Mouse (Mus musculus): ENCODE data around the gene Vps37c. TPM values are rescaled to one million over a fixed set of nuclear protein-coding genes. Genes with fewer than 3 reads are reported as not detected.
A peak's percentile ranks its signal among the peaks of the same experiment; 100 is the strongest.

Gene Vps37c
- polyA plus RNA-seq, 1 experiment from 2014 or later = 31.8 TPM

DNA sequence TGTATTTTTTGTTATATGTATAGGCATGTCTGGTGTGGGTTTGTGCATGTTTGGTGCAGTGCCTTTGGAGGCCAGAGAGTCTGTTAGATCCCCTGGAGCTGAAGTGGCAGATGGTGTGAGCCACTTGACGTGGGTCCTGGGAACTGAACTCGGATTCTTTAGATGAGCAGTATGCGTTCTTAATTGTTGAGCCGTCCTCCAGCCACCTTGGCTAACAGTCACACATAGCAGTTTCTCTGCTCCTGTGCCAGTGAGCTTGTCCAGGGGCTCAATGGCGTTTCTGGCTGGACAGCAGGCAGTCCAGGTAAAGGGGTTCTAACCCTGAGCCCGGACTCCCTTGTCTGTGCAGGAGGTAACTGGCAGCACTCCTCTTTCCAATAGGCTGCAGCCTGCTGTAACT lies 20.4 kb downstream of the Vps37c start:
- peaks cover 30% of the 10 kb centered on the region for H3K36me3 ChIP-seq (replicated peaks)
- H3K4me1 ChIP-seq = peaks cover 27% of the 10 kb centered on the region
- H3K9me3 ChIP-seq = no peaks in the 10 kb centered on the region
- H3K4me3 ChIP-seq = no peak overlapping the region
- 53% methylated on average over 6 of the region's 6 CpGs for WGBS
- no peak for ATAC-seq (replicated peaks)
- no peak overlapping the region for H3K4me2 ChIP-seq
- no peaks in the 10 kb centered on the region for H3K27me3 ChIP-seq (replicated peaks)
- peak overlapping the region; percentile 80; the same call in 1 of the 2 replicates for H3K27ac ChIP-seq
- peak overlapping the region; percentile 12; the same call in 1 of the 2 replicates for H3K9ac ChIP-seq

DNA sequence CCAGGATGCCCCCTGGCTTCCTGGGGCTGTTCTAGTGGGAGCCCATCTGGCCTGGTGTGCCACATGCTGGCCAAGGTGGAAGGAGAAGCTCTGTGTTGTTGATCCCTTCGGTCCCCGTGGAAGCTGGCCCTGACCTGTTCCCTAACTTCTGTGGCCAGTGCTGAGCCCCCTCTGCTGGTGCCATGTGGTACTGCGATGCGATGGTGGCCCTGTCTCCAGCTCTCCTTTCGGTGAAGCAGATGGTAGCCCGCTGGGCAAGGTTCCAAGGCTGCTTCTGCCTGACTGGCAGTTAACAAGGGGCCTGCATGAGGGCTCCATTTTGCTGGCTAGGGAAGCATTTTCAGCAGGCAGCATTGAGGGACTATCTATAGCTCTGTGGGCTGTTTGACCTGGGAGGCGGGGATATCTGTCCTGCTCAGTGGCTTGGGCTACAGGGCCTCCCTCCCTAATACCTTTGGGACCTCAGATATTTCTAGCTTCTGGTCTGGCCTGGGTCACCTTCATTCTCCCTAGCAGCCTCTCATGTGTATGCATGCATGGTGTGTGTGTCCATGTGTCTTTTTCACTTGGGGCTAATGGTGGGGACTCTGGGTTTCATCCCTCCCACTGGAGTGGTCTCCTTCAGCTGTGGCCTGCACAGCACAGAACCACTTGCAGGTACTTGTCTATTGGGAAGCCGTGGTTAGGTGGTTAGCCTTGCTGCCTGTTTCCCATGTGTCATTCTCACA lies 21.0 kb downstream of the Vps37c start:
- H3K9me3 ChIP-seq = no peaks in the 10 kb centered on the region
- peak overlapping the region; percentile 12; the same call in 1 of the 2 replicates for H3K9ac ChIP-seq
- no peak overlapping the region for H3K4me2 ChIP-seq
- peaks cover 27% of the 10 kb centered on the region for H3K4me1 ChIP-seq
- peaks cover 30% of the 10 kb centered on the region for H3K36me3 ChIP-seq (replicated peaks)
- WGBS = 14% methylated on average over 8 of the region's 8 CpGs
- peak; percentile 76 for ATAC-seq (replicated peaks)
- H3K27ac ChIP-seq = peak overlapping the region; percentile 80
- no peak overlapping the region for H3K4me3 ChIP-seq
- no peaks in the 10 kb centered on the region for H3K27me3 ChIP-seq (replicated peaks)

DNA sequence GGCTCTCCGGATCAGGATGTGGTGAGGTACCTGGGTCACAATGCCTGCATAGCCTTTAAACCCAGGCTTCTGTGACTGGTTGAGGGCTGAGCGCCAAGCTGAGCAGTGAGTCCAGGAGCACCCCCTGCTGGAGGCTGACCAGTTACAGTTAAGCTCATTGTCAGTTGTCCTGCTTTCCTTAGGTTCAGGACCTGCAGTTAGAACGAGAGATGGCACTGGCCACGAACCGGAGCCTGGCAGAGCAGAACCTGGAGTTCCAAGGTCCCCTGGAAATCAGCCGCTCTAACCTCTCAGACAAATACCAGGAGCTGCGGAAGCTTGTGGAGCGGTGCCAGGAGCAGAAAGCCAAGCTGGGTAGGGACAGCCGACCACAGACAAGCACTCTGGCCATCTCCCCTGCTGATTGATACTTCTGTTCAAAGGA lies 21.6 kb downstream of the Vps37c start:
- Histone ChIP-seq H3K36me3 (replicated peaks) (peaks cover 30% of the 10 kb centered on the region), H3K27me3 (replicated peaks) (no peaks in the 10 kb centered on the region), H3K9ac (no peak overlapping the region), H3K4me3 (no peak overlapping the region), H3K9me3 (no peaks in the 10 kb centered on the region), H3K4me1 (peaks cover 24% of the 10 kb centered on the region), H3K4me2 (no peak overlapping the region), H3K27ac (peak overlapping the region; percentile 80)
- 62% methylated on average over 9 of the region's 9 CpGs for WGBS
- peak; percentile 38; the same call in 1 of the 2 replicates for ATAC-seq (replicated peaks)

- Histone ChIP-seq H3K4me1 (peaks cover 20% of the 10 kb centered on the region), H3K9me3 (no peaks in the 10 kb centered on the region), H3K4me2 (no peak overlapping the region), H3K27me3 (replicated peaks) (no peaks in the 10 kb centered on the region), H3K9ac (no peak overlapping the region; the same call in 1 of the 2 replicates), H3K27ac (peak overlapping the region; percentile 80; the same call in 1 of the 2 replicates), H3K4me3 (no peak overlapping the region), H3K36me3 (replicated peaks) (peaks cover 30% of the 10 kb centered on the region)
- no peak for ATAC-seq (replicated peaks)
- 90% methylated on average over 4 of the region's 4 CpGs for WGBS
Measured at GRCm38 (mm10) chr19:10710751-10711150, 22.2 kb downstream of the Vps37c start.

- Histone ChIP-seq H3K4me1 (peaks cover 20% of the 10 kb centered on the region), H3K27me3 (replicated peaks) (no peaks in the 10 kb centered on the region), H3K36me3 (replicated peaks) (peaks cover 30% of the 10 kb centered on the region), H3K9ac (no peak overlapping the region), H3K4me2 (no peak overlapping the region), H3K4me3 (no peak overlapping the region), H3K9me3 (no peaks in the 10 kb centered on the region), H3K27ac (no peak overlapping the region)
- 93% methylated on average over 7 of the region's 7 CpGs for WGBS
- no peak for ATAC-seq (replicated peaks)
Measured at GRCm38 (mm10) chr19:10712194-10712593, 23.7 kb downstream of the Vps37c start.

DNA sequence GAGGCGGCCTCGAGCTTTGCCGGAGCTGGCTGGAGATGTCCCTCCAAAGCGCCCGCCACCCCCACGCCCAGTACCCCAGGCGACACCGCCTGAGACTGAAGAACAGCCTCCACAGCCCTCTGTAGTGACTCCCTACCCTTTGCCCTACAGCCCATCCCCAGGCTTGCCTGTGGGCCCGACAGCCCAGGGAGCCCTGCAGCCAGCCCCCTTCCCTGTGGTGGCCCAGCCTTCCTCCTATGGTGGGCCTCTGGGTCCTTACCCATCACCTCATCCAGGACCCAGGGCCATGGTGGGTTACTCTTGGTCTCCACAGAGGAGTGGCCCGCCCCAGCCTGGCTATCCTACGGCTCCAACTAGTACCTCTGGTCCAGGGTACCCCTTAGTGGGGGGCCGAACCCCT lies 24.1 kb downstream of the Vps37c start:
- whole genome bisulfite sequencing = 99% methylated on average over 12 of the region's 12 CpGs
- no peak for ATAC-seq (replicated peaks)
- Histone ChIP-seq H3K4me1 (peaks cover 20% of the 10 kb centered on the region), H3K4me2 (no peak overlapping the region), H3K27me3 (replicated peaks) (no peaks in the 10 kb centered on the region), H3K4me3 (no peak overlapping the region), H3K36me3 (replicated peaks) (peaks cover 30% of the 10 kb centered on the region), H3K27ac (no peak overlapping the region), H3K9ac (no peak overlapping the region), H3K9me3 (no peaks in the 10 kb centered on the region)

DNA sequence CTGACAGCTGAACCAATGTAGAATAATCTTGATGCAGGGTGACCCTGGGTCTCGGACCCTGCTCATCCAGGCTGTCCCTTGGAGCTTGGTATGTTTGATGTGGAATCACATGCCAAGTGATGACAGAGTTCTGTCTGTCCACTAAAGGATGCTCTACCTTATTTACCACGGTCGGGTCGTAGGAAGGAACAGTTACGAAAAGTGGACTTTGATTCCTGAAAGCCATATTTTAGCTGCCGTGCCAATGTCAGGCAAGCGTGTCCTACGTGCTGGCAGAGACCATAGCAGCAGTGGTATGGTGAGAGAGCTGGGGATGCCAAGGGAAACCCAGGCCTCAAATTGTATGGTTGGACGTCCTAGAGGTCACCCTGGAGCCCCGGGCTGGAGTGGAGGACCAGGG lies 25.0 kb downstream of the Vps37c start:
- H3K4me2 ChIP-seq = no peak overlapping the region
- no peak overlapping the region for H3K9ac ChIP-seq
- peaks cover 30% of the 10 kb centered on the region for H3K36me3 ChIP-seq (replicated peaks)
- ATAC-seq (replicated peaks) = no peak
- H3K27me3 ChIP-seq (replicated peaks) = no peaks in the 10 kb centered on the region
- 95% methylated on average over 10 of the region's 10 CpGs for WGBS
- no peak overlapping the region for H3K4me3 ChIP-seq
- no peak overlapping the region for H3K27ac ChIP-seq
- H3K4me1 ChIP-seq = peaks cover 20% of the 10 kb centered on the region
- H3K9me3 ChIP-seq = no peaks in the 10 kb centered on the region

GRCm38 (mm10) chr19:10714168-10714567 lies 25.6 kb downstream of the Vps37c start:
- H3K4me2 ChIP-seq = no peak overlapping the region
- H3K27ac ChIP-seq = 0 out of 2 replicates have a peak overlapping the region, but pooled peaks have one; percentile 40
- H3K4me1 ChIP-seq = peaks cover 16% of the 10 kb centered on the region
- H3K9me3 ChIP-seq = no peaks in the 10 kb centered on the region
- H3K9ac ChIP-seq = no peak overlapping the region
- H3K27me3 ChIP-seq (replicated peaks) = no peaks in the 10 kb centered on the region
- ATAC-seq (replicated peaks) = no peak
- 84% methylated on average over 6 of the region's 6 CpGs for WGBS
- peaks cover 30% of the 10 kb centered on the region for H3K36me3 ChIP-seq (replicated peaks)
- no peak overlapping the region for H3K4me3 ChIP-seq

- Histone ChIP-seq H3K4me2 (no peak overlapping the region), H3K27me3 (replicated peaks) (no peaks in the 10 kb centered on the region), H3K4me1 (peaks cover 15% of the 10 kb centered on the region), H3K9ac (no peak overlapping the region), H3K27ac (peak overlapping the region; percentile 40; the same call in 1 of the 2 replicates), H3K9me3 (no peaks in the 10 kb centered on the region), H3K4me3 (no peak overlapping the region), H3K36me3 (replicated peaks) (peaks cover 30% of the 10 kb centered on the region)
- WGBS = 41% methylated on average over 4 of the region's 4 CpGs
- peak; percentile 38; the same call in 1 of the 2 replicates for ATAC-seq (replicated peaks)
Measured at GRCm38 (mm10) chr19:10714682-10715475, 26.3 kb downstream of the Vps37c start.

GRCm38 (mm10) chr19:10715476-10715875 lies 26.9 kb downstream of the Vps37c start:
- Histone ChIP-seq H3K9ac (no peak overlapping the region), H3K27ac (peak overlapping the region; percentile 31; the same call in 1 of the 2 replicates), H3K4me1 (peaks cover 16% of the 10 kb centered on the region), H3K9me3 (no peaks in the 10 kb centered on the region), H3K27me3 (replicated peaks) (no peaks in the 10 kb centered on the region), H3K4me2 (no peak overlapping the region), H3K36me3 (replicated peaks) (peaks cover 30% of the 10 kb centered on the region), H3K4me3 (no peak overlapping the region)
- WGBS = 89% methylated on average over 6 of the region's 6 CpGs
- ATAC-seq (replicated peaks) = no peak

DNA sequence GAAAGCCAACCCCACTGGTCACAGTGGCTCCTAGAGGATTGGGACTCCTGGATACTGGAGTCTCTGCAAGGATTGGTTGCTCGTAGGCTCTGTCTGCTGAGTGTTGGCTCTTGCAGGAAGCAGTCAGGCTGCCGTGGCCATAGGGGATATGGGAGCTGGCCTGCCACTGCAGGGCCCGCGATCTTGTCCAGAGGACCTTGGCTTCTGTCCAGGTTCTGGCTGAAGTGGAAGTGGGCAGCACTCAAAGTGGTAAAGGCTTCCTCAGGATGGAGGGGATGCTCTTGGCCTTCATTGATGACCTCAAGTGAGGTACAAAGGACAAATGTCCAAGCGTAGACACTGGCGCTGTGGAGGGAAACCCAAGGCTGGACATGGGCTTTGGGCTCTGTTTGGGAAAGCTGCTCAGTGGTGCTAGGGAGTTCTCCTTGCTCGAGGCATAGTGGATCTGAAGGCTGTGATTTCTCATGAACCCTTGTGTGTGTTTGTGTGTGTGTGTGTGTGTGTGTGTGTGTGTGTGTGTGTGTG lies 29.8 kb downstream of the Vps37c start:
- H3K27me3 ChIP-seq (replicated peaks) = no peaks in the 10 kb centered on the region
- no peak overlapping the region for H3K4me2 ChIP-seq
- H3K4me1 ChIP-seq = peaks cover 18% of the 10 kb centered on the region
- H3K36me3 ChIP-seq (replicated peaks) = peaks cover 4% of the 10 kb centered on the region; the same call in 1 of the 2 replicates
- H3K4me3 ChIP-seq = no peak overlapping the region
- no peaks in the 10 kb centered on the region for H3K9me3 ChIP-seq
- H3K9ac ChIP-seq = no peak overlapping the region
- WGBS = 81% methylated on average over 7 of the region's 7 CpGs
- H3K27ac ChIP-seq = no peak overlapping the region
- ATAC-seq (replicated peaks) = no peak

GRCm38 (mm10) chr19:10719751-10720150 lies 31.2 kb downstream of the Vps37c start:
- peak; percentile 35; the same call in 1 of the 2 replicates for ATAC-seq (replicated peaks)
- Histone ChIP-seq H3K27me3 (replicated peaks) (no peaks in the 10 kb centered on the region), H3K4me1 (peaks cover 26% of the 10 kb centered on the region), H3K9me3 (no peaks in the 10 kb centered on the region), H3K36me3 (replicated peaks) (no peaks in the 10 kb centered on the region), H3K27ac (peak overlapping the region; percentile 51), H3K9ac (no peak overlapping the region), H3K4me3 (no peak overlapping the region), H3K4me2 (no peak overlapping the region)
- WGBS = 45% methylated on average over 2 of the region's 2 CpGs
